Mouse (Mus musculus) hematopoietic stem cell, adult 5-6 weeks (primary cell): ENCODE data around the gene Hspa1l. TPM values are rescaled to one million over a fixed set of nuclear protein-coding genes. Genes with fewer than 3 reads are reported as not detected.

ENCODE experiments used
- ATAC-seq, 2 experiments: fragments of 125-278 bp in 1 of 2; replicated peaks in 1 of 2; 2 replicates each; pipeline ENCODE4 v1.8.0; 2016 to 2017; ENCODE audit warnings: inconsistent platforms in 2 of 2, mild to moderate bottlenecking in 2 of 2, moderate number of reproducible peaks in 2 of 2, low read depth in 1 of 2, moderate TSS enrichment in 1 of 2; ENCODE audit not compliant: low FRiP score in 2 of 2, poor library complexity in 2 of 2, severe bottlenecking in 2 of 2, insufficient read depth in 1 of 2, low TSS enrichment in 1 of 2
- total RNA-seq: library from RNA; stranded (forward); fragments of 172-1452, 232-1000 nt; gene quantifications from 2 replicates; pipeline ENCODE4 v1.2.3, GENCODE M21; 2017

Gene Hspa1l
- total RNA-seq, 1 experiment from 2014 or later: 0.05 TPM

DNA sequence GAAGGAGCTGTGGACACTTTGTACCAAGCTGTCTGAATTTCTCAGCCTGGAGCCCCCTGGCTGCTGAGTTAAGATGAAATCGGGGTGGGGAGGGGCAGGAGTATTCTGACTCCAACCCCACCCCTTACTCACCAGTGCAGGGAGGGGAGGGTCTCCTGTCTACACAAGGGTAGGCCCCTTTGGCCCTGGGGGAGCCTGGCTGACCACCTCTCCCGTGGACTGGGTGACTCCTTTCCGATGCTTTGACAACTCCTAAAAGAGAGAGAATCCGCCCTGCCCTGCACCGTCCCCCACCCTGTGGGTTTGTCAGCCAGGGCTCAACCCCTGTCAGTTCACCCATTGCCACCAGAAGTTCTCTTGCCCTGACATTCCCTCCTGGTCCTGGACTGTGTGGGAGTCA, 53.7 kb downstream of the Hspa1l start:
- ATAC-seq: no peak

DNA sequence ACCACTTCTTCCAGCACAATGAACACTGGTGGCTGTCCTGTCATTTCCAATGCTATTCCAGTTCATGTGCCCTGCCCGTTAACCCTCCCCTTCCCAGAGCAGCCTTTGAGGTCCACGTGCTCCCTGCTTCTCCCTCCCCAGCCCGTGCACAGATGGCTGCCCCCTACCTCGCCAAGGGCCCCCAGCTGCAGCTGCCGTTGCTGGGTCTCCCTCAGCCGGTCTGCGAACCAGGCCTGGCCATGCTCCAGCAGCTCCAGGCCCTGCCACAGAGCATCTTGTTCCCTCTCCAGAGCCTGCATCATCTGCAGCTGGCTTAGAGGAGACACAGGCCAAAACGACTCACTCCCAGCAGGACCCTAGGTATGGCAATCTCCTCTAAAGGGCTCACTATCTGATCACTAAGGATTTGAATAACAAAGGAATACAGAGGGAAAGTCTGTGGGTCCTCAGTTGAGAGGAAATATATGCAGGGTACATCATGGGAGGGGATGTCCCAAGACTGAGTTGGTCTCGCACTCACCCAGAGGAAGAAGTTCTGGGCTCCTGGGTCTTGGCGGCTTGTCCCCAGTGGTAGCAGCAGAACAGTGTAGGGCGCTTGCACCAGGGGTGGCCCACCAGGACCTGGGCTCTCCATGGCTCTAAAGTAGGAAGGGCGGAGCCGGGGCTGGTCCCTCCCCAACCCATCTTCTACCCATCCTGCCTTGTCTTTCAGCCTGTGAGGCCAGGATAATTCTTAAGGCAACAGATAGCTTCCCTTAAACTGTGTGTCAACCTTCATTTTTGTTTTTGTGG, 55.0 kb downstream of the Hspa1l start, which contains the start of gene Sapcd1:
Gene Sapcd1, minus strand, starts transcription at position 740 of the 792 bp plus-strand sequence.
- no peak for ATAC-seq

DNA sequence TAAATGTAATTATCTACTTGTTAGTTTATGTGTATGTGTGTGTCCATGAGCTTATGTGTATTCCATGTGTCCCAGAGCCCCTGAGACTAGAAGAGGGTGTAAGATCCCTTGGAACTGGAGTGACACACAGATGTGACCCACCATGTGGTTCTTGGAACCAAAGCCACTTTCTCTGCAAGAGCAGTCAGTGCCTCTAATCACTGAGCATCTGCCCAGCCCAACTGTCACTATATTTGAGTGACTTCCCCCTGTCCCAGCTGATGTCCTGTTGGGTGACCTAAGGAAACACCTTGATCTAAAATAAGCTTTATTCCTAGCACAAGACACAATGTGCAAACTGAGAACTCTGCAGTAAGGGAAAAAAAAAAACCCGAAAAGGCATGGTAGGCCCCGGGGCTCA, 55.8 kb downstream of the Hspa1l start:
- ATAC-seq: no peak

Other genes starting within 250 kb of the Hspa1l start
- gene C4b, start 228.8 kb upstream of the Hspa1l start, total RNA-seq: 1.0 and 1.4 TPM in 2 replicates
- not detected in 2 replicates for gene Cyp21a1, start 168.1 kb upstream of the Hspa1l start, total RNA-seq
- gene Stk19, start 135.8 kb upstream of the Hspa1l start, total RNA-seq: 26.7 and 35.4 TPM in 2 replicates
- 16.4 and 18.6 TPM in 2 replicates for gene Dxo, start 135.7 kb upstream of the Hspa1l start, total RNA-seq
- gene Skiv2l, start 122.5 kb upstream of the Hspa1l start, total RNA-seq: 44.0 and 55.5 TPM in 2 replicates
- 40.6 and 41.3 TPM in 2 replicates for gene Nelfe, start 122.3 kb upstream of the Hspa1l start, total RNA-seq
- gene Cfb, start 110.2 kb upstream of the Hspa1l start, total RNA-seq: not detected in 2 replicates
- 11.3 and 15.1 TPM in 2 replicates for gene Zbtb12, start 93.2 kb upstream of the Hspa1l start, total RNA-seq
- gene Gm20547, start 90.7 kb upstream of the Hspa1l start, total RNA-seq: not detected in 2 replicates
- gene C2, start 74.4 kb upstream of the Hspa1l start, total RNA-seq: 3.3 TPM in 1 of 2 replicates, not detected in the other
- gene Ehmt2, start 74.2 kb upstream of the Hspa1l start, total RNA-seq: 106 and 109 TPM in 2 replicates
- 0.19 TPM in 1 of 2 replicates, not detected in the other for gene Slc44a4, start 58.2 kb upstream of the Hspa1l start, total RNA-seq
- gene Neu1, start 41.5 kb upstream of the Hspa1l start, total RNA-seq: 6.9 and 12.1 TPM in 2 replicates
- gene Hspa1b, start 13.5 kb upstream of the Hspa1l start, total RNA-seq: 18.4 and 24.7 TPM in 2 replicates
- gene Gm20481, start 2.8 kb upstream of the Hspa1l start, total RNA-seq: 1.1 TPM in 1 of 2 replicates, not detected in the other
- gene Hspa1a, start 547 bp upstream of the Hspa1l start, total RNA-seq: 16.3 and 22.9 TPM in 2 replicates
- 28.5 and 39.0 TPM in 2 replicates for gene Lsm2, start 9.2 kb downstream of the Hspa1l start, total RNA-seq
- gene Vars, start 28.3 kb downstream of the Hspa1l start, total RNA-seq: 228 and 415 TPM in 2 replicates
- gene Vwa7, start 43.9 kb downstream of the Hspa1l start, total RNA-seq: 0.38 and 0.45 TPM in 2 replicates
- 1.7 TPM in 1 of 2 replicates, not detected in the other for gene Sapcd1, start 55.3 kb downstream of the Hspa1l start, total RNA-seq
- 3.7 and 7.9 TPM in 2 replicates for gene Msh5, start 74.0 kb downstream of the Hspa1l start, total RNA-seq
- gene Clic1, start 77.3 kb downstream of the Hspa1l start, total RNA-seq: 294 and 299 TPM in 2 replicates
- gene Ddah2, start 86.3 kb downstream of the Hspa1l start, total RNA-seq: 27.4 and 32.3 TPM in 2 replicates
- not detected in 2 replicates for gene Ly6g6c, start 92.7 kb downstream of the Hspa1l start, total RNA-seq
- not detected in 2 replicates for gene Mpig6b, start 93.5 kb downstream of the Hspa1l start, total RNA-seq
- gene Ly6g6e, start 104.2 kb downstream of the Hspa1l start, total RNA-seq: not detected in 2 replicates
- not detected in 2 replicates for gene Ly6g6d, start 105.4 kb downstream of the Hspa1l start, total RNA-seq
- gene Ly6g6f, start 112.9 kb downstream of the Hspa1l start, total RNA-seq: not detected in 2 replicates
- gene Abhd16a, start 116.6 kb downstream of the Hspa1l start, total RNA-seq: 25.9 and 30.0 TPM in 2 replicates
- not detected in 2 replicates for gene Ly6g5c, start 135.6 kb downstream of the Hspa1l start, total RNA-seq
- 1.6 TPM in 1 of 2 replicates, not detected in the other for gene Ly6g5b, start 142.7 kb downstream of the Hspa1l start, total RNA-seq
- gene Gpank1, start 148.8 kb downstream of the Hspa1l start, total RNA-seq: 31.2 and 35.1 TPM in 2 replicates
- gene Csnk2b, start 149.3 kb downstream of the Hspa1l start, total RNA-seq: 250 and 330 TPM in 2 replicates
- 6.1 and 6.3 TPM in 2 replicates for gene D17H6S53E, start 153.7 kb downstream of the Hspa1l start, total RNA-seq
- gene Apom, start 159.3 kb downstream of the Hspa1l start, total RNA-seq: 0.38 TPM in 1 of 2 replicates, not detected in the other
- 109 and 121 TPM in 2 replicates for gene Bag6, start 162.5 kb downstream of the Hspa1l start, total RNA-seq
- 61.3 and 65.9 TPM in 2 replicates for gene Prrc2a, start 192.2 kb downstream of the Hspa1l start, total RNA-seq
- 1.8 TPM in 1 of 2 replicates, not detected in the other for gene Aif1, start 203.4 kb downstream of the Hspa1l start, total RNA-seq
- gene Lst1, start 215.7 kb downstream of the Hspa1l start, total RNA-seq: 85.1 and 145 TPM in 2 replicates
- 31.4 and 64.0 TPM in 2 replicates for gene Ltb, start 221.7 kb downstream of the Hspa1l start, total RNA-seq
- gene Tnf, start 229.3 kb downstream of the Hspa1l start, total RNA-seq: 22.3 and 44.4 TPM in 2 replicates
- gene Lta, start 232.6 kb downstream of the Hspa1l start, total RNA-seq: not detected in 2 replicates
- gene Gm16181, start 248.1 kb downstream of the Hspa1l start, total RNA-seq: 3.1 TPM in 1 of 2 replicates, not detected in the other